Mouse (Mus musculus) myocyte (in vitro differentiated cells): ENCODE results near the gene Grik4.

Experiments used
- CEBPB ChIP-seq: IDR thresholded peaks from 2 replicates; pipeline ENCODE4 v1.6.1; 2011; ENCODE audit warnings: mild to moderate bottlenecking, moderate library complexity; ENCODE audit not compliant: poor library complexity, insufficient read depth, severe bottlenecking
- E2F4 ChIP-seq: IDR thresholded peaks from one replicate; pipeline ENCODE4 v1.6.1; 2011; ENCODE audit warnings: mild to moderate bottlenecking, control low read depth, moderate library complexity; ENCODE audit not compliant: insufficient read depth
- MAX ChIP-seq: IDR thresholded peaks from one replicate; pipeline ENCODE4 v1.6.1; 2011; ENCODE audit warnings: low read depth, mild to moderate bottlenecking, control low read depth
- MYOD1 ChIP-seq, 3 experiments: IDR thresholded peaks; one replicate each; pipeline ENCODE4 v1.6.1; 2011; ENCODE audit warnings: control low read depth in 2 of 3, low read depth in 2 of 3, mild to moderate bottlenecking in 2 of 3, moderate library complexity in 1 of 3; ENCODE audit not compliant: insufficient read length in 2 of 3, control insufficient read depth in 1 of 3
- MYOG ChIP-seq, 3 experiments: IDR thresholded peaks; one replicate each; pipeline ENCODE4 v1.6.1; 2011; ENCODE audit warnings: control low read depth in 2 of 3, low read depth in 2 of 3, mild to moderate bottlenecking in 2 of 3; ENCODE audit not compliant: insufficient read length in 2 of 3, control insufficient read depth in 1 of 3, insufficient read depth in 1 of 3
- POLR2A ChIP-seq: IDR thresholded peaks from one replicate; pipeline ENCODE4 v1.6.1; 2011; ENCODE audit warnings: low read depth, mild to moderate bottlenecking, control low read depth, moderate library complexity; ENCODE audit not compliant: insufficient read length
- POLR2AphosphoS2 ChIP-seq: IDR thresholded peaks from one replicate; pipeline ENCODE4 v1.6.1; 2011; ENCODE audit warnings: low read depth, control low read depth; ENCODE audit not compliant: insufficient read length
- REST ChIP-seq: IDR thresholded peaks from one replicate; pipeline ENCODE4 v1.6.1; 2011; ENCODE audit warnings: mild to moderate bottlenecking, control low read depth, moderate library complexity; ENCODE audit not compliant: insufficient read depth, insufficient read length
- SRF ChIP-seq: IDR thresholded peaks from one replicate; pipeline ENCODE4 v1.6.1; 2011; ENCODE audit warnings: low read depth; ENCODE audit not compliant: control insufficient read depth, insufficient read length
- TCF12 ChIP-seq: IDR thresholded peaks from one replicate; pipeline ENCODE4 v1.6.1; 2011; ENCODE audit warnings: mild to moderate bottlenecking, control low read depth; ENCODE audit not compliant: poor library complexity, insufficient read depth, severe bottlenecking
- TCF3 ChIP-seq: IDR thresholded peaks from one replicate; pipeline ENCODE4 v1.6.1; 2011; ENCODE audit warnings: low read depth, control low read depth; ENCODE audit not compliant: insufficient read length
- USF1 ChIP-seq: IDR thresholded peaks from one replicate; pipeline ENCODE4 v1.6.1; 2011; ENCODE audit warnings: low read depth, mild to moderate bottlenecking, control low read depth, moderate library complexity

DNA sequence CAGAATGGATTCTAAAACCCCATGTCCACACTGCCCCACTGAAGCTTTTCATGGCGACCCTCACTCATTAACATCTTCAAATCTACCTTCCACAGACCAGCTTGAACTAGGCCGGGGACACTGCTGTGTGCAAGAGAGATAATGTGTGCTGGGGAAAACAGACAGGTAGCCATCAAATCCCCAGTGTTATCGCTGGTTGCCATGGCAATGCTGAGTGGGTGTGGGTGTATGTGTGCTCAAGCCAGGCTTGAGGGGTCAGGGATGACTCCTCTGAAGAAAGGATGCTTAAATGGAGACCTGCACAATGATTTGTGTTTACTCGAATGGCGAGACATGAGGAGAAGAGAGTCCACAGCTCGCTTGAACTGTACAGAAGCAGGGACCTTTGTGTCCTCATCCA, 112.7 kb downstream of the Grik4 start:
- TF ChIP-seq POLR2A = no peak
- TF ChIP-seq USF1 = no peak
- no peak for TF ChIP-seq E2F4
- TF ChIP-seq MYOD1 (IDR thresholded peaks at IDR 0.05; ENCODE audit: control insufficient read depth in 1 of 3, insufficient read length in 2 of 3, low read depth in 2 of 3) = no peak
- TF ChIP-seq MAX = no peak
- no peak for TF ChIP-seq MYOG (IDR thresholded peaks at IDR 0.05; ENCODE audit: control insufficient read depth in 1 of 3, insufficient read depth in 1 of 3, insufficient read length in 2 of 3, low read depth in 2 of 3)
- TF ChIP-seq SRF = no peak
- no peak for TF ChIP-seq POLR2AphosphoS2
- TF ChIP-seq TCF12 = no peak
- no peak for TF ChIP-seq CEBPB
- no peak for TF ChIP-seq REST
- TF ChIP-seq TCF3 = no peak
